Comparison of ENCODE assay signal across 21 mouse cellular contexts in genomic region chr3:29182988-29183387, GRCm38 (mm10).
A peak's percentile ranks its signal among the peaks of the same experiment; 100 is the strongest.
DNase-seq lines count a peak whose midpoint lies in the region; ATAC-seq and TF ChIP-seq lines count a peak whose summit lies in the region.
"Had no signal": no experiment of that assay in that cellular context is flagged by ENCODE, and none has a peak within 500 bp of the region (broad histone marks: within the 10 kb centered on the region; RNA-seq: fewer than 3 reads in every experiment).

No protein-coding gene starts in this region.

- WGBS in midbrain, embryonic 13.5 days = 49% methylated on average over 10 of the region's 10 CpGs
- 84% methylated on average over 10 of the region's 10 CpGs for WGBS in midbrain, embryonic 11.5 days
- 62% methylated on average over 10 of the region's 10 CpGs for WGBS in hindbrain, embryonic 12.5 days
- WGBS in midbrain, embryonic 15.5 days = 51% methylated on average over 10 of the region's 10 CpGs

- H3K9me3 ChIP-seq in midbrain, embryonic 13.5 days = no peaks in the 10 kb centered on the region
- no peaks in the 10 kb centered on the region for H3K9me3 ChIP-seq in midbrain, embryonic 11.5 days (ENCODE audit: control insufficient read depth, low read length)
- no peaks in the 10 kb centered on the region for H3K9me3 ChIP-seq in hindbrain, embryonic 12.5 days (replicated peaks)
- no peaks in the 10 kb centered on the region for H3K9me3 ChIP-seq in midbrain, embryonic 15.5 days
- H3K9me3 ChIP-seq: embryonic facial prominence, embryonic 10.5 days; heart, embryonic 13.5 days; intestine, embryonic 15.5 days; liver, embryonic 15.5 days had no signal

- DNase-seq in midbrain, embryonic 11.5 days (ENCODE audit: low spot score, missing footprints) = no peak
- DNase-seq in retina, embryonic 14.5 days (ENCODE audit: low spot score) = peak; percentile 32
- no peak for DNase-seq in layer of hippocampus, postnatal 25 days (ENCODE audit: extremely low spot score in 1 of 2, low spot score in 1 of 2)
- no peak for DNase-seq in layer of hippocampus, adult 2 months (ENCODE audit: low spot score in 2 of 2)
- DNase-seq in gastrocnemius, postnatal 10 days = no peak
- DNase-seq: adrenal gland, adult 2 months; cerebellum, adult 8-10 months; heart, adult 18-20 months; heart, postnatal 36 days; kidney, adult 9 months; kidney, postnatal 36 days; layer of hippocampus, postnatal 36 days; thymus, postnatal 14 days had no signal

- H3K9ac ChIP-seq in midbrain, embryonic 13.5 days (replicated peaks) = no peak overlapping the region
- H3K9ac ChIP-seq in midbrain, embryonic 11.5 days (ENCODE audit: low read length) = no peak overlapping the region
- H3K9ac ChIP-seq in hindbrain, embryonic 12.5 days = no peak overlapping the region
- no peak overlapping the region for H3K9ac ChIP-seq in midbrain, embryonic 15.5 days
- H3K9ac ChIP-seq: heart, embryonic 13.5 days; intestine, embryonic 15.5 days; liver, embryonic 15.5 days had no signal

- peak; percentile 37; the same call in 1 of the 2 replicates for ATAC-seq in midbrain, embryonic 13.5 days
- ATAC-seq in midbrain, embryonic 11.5 days (ENCODE audit: low FRiP score) = no peak
- no peak for ATAC-seq in hindbrain, embryonic 12.5 days (ENCODE audit: low FRiP score)
- ATAC-seq in midbrain, embryonic 15.5 days (replicated peaks) = peak; percentile 64
- ATAC-seq: lung, postnatal 0 days had no signal

- no peak for TF ChIP-seq CTCF in layer of hippocampus, adult 2 months (conservative IDR thresholded peaks at IDR 0.05)

- no peak overlapping the region for H3K4me2 ChIP-seq in midbrain, embryonic 13.5 days (replicated peaks)
- no peak overlapping the region for H3K4me2 ChIP-seq in midbrain, embryonic 11.5 days
- H3K4me2 ChIP-seq in hindbrain, embryonic 12.5 days (replicated peaks) = no peak overlapping the region
- no peak overlapping the region for H3K4me2 ChIP-seq in midbrain, embryonic 15.5 days
- H3K4me2 ChIP-seq: heart, embryonic 13.5 days; intestine, embryonic 15.5 days; liver, embryonic 15.5 days had no signal

- peaks cover 31% of the 10 kb centered on the region for H3K4me1 ChIP-seq in midbrain, embryonic 13.5 days (replicated peaks)
- peaks cover 19% of the 10 kb centered on the region for H3K4me1 ChIP-seq in midbrain, embryonic 11.5 days (ENCODE audit: control insufficient read depth, insufficient read depth, low read length)
- H3K4me1 ChIP-seq in hindbrain, embryonic 12.5 days = peaks cover 19% of the 10 kb centered on the region
- H3K4me1 ChIP-seq in midbrain, embryonic 15.5 days = peaks cover 26% of the 10 kb centered on the region
- H3K4me1 ChIP-seq: intestine, embryonic 15.5 days; liver, embryonic 15.5 days had no signal

- H3K27me3 ChIP-seq in midbrain, embryonic 13.5 days = no peaks in the 10 kb centered on the region
- H3K27me3 ChIP-seq in midbrain, embryonic 11.5 days (ENCODE audit: control insufficient read depth, insufficient read depth, low read length) = no peaks in the 10 kb centered on the region
- no peaks in the 10 kb centered on the region for H3K27me3 ChIP-seq in hindbrain, embryonic 12.5 days
- no peaks in the 10 kb centered on the region for H3K27me3 ChIP-seq in midbrain, embryonic 15.5 days (replicated peaks)
- H3K27me3 ChIP-seq: heart, embryonic 13.5 days; intestine, embryonic 15.5 days; liver, embryonic 15.5 days had no signal

- no peaks in the 10 kb centered on the region for H3K36me3 ChIP-seq in midbrain, embryonic 13.5 days
- H3K36me3 ChIP-seq in midbrain, embryonic 11.5 days (ENCODE audit: control insufficient read depth, insufficient read depth, low read length) = no peaks in the 10 kb centered on the region
- no peaks in the 10 kb centered on the region for H3K36me3 ChIP-seq in hindbrain, embryonic 12.5 days
- no peaks in the 10 kb centered on the region for H3K36me3 ChIP-seq in midbrain, embryonic 15.5 days (replicated peaks)
- H3K36me3 ChIP-seq: embryonic facial prominence, embryonic 10.5 days; heart, embryonic 13.5 days; intestine, embryonic 15.5 days; liver, embryonic 15.5 days had no signal

- H3K4me3 ChIP-seq in midbrain, embryonic 13.5 days (replicated peaks) = no peak overlapping the region
- no peak overlapping the region for H3K4me3 ChIP-seq in midbrain, embryonic 11.5 days (ENCODE audit: low read depth, low read length)
- no peak overlapping the region for H3K4me3 ChIP-seq in hindbrain, embryonic 12.5 days
- H3K4me3 ChIP-seq in midbrain, embryonic 15.5 days = no peak overlapping the region
- H3K4me3 ChIP-seq in layer of hippocampus, adult 2 months = no peak overlapping the region
- H3K4me3 ChIP-seq: embryonic facial prominence, embryonic 10.5 days; heart, embryonic 13.5 days; intestine, embryonic 15.5 days; liver, embryonic 15.5 days had no signal

- peak overlapping the region; percentile 47 for H3K27ac ChIP-seq in midbrain, embryonic 13.5 days
- H3K27ac ChIP-seq in midbrain, embryonic 11.5 days (ENCODE audit: low read depth, low read length) = no peak overlapping the region
- H3K27ac ChIP-seq in hindbrain, embryonic 12.5 days = peak overlapping the region; percentile 40; the same call in 1 of the 2 replicates
- no peak overlapping the region for H3K27ac ChIP-seq in midbrain, embryonic 15.5 days
- H3K27ac ChIP-seq in layer of hippocampus, adult 2 months = no peak overlapping the region
- H3K27ac ChIP-seq: heart, embryonic 13.5 days; intestine, embryonic 15.5 days; liver, embryonic 15.5 days had no signal

Comparison
In these comparisons a context has a peak if more than half of its experiments do, and no peak if none do; other contexts are left out.
1. ATAC-seq: peak in midbrain, embryonic 13.5 days (single experiment) and midbrain, embryonic 15.5 days (single experiment); none in midbrain, embryonic 11.5 days (single experiment) and hindbrain, embryonic 12.5 days (single experiment).
2. H3K27ac ChIP-seq: peak in midbrain, embryonic 13.5 days (single experiment) and hindbrain, embryonic 12.5 days (single experiment); none in midbrain, embryonic 11.5 days (single experiment), midbrain, embryonic 15.5 days (single experiment) and layer of hippocampus, adult 2 months (single experiment).